Mouse (Mus musculus): ENCODE results near the gene Fam173a. TPM values are rescaled to one million over a fixed set of nuclear protein-coding genes. Genes with fewer than 3 reads are reported as not detected.

Fam173a gene
- polyA plus RNA-seq, 1 experiment from 2014 or later, result 57.1 TPM

DNA sequence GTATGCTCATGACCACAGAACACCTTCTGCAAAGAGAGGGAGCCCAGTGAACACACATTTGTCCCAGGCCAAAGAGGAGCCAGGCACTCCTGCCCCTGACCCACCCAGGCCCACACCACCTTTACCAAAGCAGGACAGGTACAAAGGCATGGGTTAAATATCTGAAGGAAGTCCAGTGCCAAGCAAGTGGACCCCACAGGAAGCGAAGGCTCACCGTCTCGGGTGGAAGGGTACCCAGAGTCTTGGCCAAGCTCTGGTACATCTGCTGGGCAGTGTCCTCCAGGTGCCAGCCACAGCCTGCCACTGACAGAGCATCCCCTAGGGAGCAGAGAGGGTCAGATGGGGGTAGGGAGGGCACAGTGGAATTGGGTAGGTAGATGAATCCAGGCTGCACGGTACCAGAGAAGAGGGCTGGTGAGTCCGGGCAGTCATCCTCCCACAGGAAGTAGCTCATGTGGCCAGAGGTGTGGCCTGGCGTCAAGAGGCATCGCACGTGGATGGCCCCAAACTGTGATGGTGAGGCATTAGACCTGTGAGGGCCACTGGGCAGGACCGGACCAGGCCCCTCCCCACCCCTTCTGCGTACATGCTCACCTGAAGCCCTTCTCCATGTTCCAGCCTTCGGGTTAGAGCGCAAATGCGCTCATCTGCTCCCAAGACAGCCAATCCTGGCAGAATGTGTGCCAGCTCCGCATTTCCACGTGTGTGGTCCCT is 8.7 kb downstream of the Fam173a start:
- no peaks in the 10 kb centered on the region for H3K27me3 ChIP-seq (ENCODE audit: control insufficient read depth, insufficient read depth, low read depth, low read length)
- WGBS (ENCODE audit: insufficient replicate concordance), result 71% methylated on average over 15 of the region's 15 CpGs
- H3K9me3 ChIP-seq (replicated peaks; ENCODE audit: control insufficient read depth, low read length), result no peaks in the 10 kb centered on the region
- no peak overlapping the region for H3K9ac ChIP-seq (ENCODE audit: low read depth, low read length)
- no peak overlapping the region for H3K4me3 ChIP-seq (ENCODE audit: low read depth, low read length)
- peaks cover 10% of the 10 kb centered on the region; the same call in 1 of the 2 replicates for H3K36me3 ChIP-seq (ENCODE audit: control insufficient read depth, insufficient read depth)
- peaks cover 5% of the 10 kb centered on the region for H3K4me1 ChIP-seq (ENCODE audit: control insufficient read depth, low read depth, low read length)
- H3K4me2 ChIP-seq (ENCODE audit: low read depth, low read length), result no peak overlapping the region
- H3K27ac ChIP-seq (ENCODE audit: low read length), result no peak overlapping the region
- no peak for ATAC-seq (ENCODE audit: low read depth)

DNA sequence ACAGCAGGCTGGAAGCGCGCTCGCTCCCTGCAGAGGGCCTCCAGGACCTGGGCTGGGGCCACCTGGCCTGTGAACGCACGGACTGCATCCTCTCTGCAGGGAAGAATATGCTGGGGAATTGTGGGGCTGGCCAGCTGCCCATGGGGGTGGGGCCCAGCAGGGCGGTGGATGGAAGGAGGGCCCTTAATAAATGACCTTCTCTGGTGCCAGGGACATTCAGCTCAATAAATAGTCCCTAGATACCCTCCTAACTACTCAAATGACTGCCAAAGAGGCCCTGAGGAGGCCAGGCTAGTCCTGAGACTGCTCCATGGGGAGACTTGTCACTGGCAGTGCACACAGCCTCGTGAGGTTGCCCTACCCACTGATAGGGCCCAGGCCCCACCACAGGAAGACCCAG is 9.6 kb downstream of the Fam173a start:
- Histone ChIP-seq H3K36me3 (ENCODE audit: control insufficient read depth, insufficient read depth) (peaks cover 10% of the 10 kb centered on the region; the same call in 1 of the 2 replicates), H3K4me2 (ENCODE audit: low read depth, low read length) (no peak overlapping the region), H3K9me3 (replicated peaks; ENCODE audit: control insufficient read depth, low read length) (no peaks in the 10 kb centered on the region), H3K4me1 (ENCODE audit: control insufficient read depth, low read depth, low read length) (peaks cover 5% of the 10 kb centered on the region), H3K27ac (ENCODE audit: low read length) (no peak overlapping the region), H3K9ac (ENCODE audit: low read depth, low read length) (no peak overlapping the region), H3K4me3 (ENCODE audit: low read depth, low read length) (no peak overlapping the region), H3K27me3 (ENCODE audit: control insufficient read depth, insufficient read depth, low read depth, low read length) (no peaks in the 10 kb centered on the region)
- ATAC-seq (ENCODE audit: low read depth), result no peak
- WGBS (ENCODE audit: insufficient replicate concordance), result 66% methylated on average over 7 of the region's 7 CpGs

DNA sequence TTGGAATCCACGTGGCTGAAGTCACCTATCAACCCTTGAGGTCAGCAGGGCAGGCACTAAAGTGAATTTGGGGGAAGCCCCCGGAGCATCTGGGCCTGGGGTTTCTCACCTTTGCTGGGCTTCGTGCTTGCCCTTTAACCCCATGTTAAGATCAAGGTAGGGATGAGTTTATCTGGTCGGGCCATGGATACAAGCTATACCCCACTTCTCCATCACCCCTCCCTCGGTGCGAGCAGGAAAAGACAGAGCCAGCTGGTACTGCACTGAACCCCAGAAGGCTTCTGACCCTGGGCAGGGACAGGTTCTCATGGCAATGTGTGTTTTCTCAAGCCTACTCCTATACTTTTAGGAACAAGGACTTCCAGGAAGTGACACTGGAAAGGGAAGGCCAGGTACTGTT is 11.4 kb downstream of the Fam173a start:
- no peak overlapping the region for H3K27ac ChIP-seq (ENCODE audit: low read length)
- H3K4me2 ChIP-seq (ENCODE audit: low read depth, low read length), result no peak overlapping the region
- no peak overlapping the region for H3K9ac ChIP-seq (ENCODE audit: low read depth, low read length)
- H3K36me3 ChIP-seq (ENCODE audit: control insufficient read depth, insufficient read depth), result peaks cover 12% of the 10 kb centered on the region; the same call in 1 of the 2 replicates
- no peak overlapping the region for H3K4me3 ChIP-seq (ENCODE audit: low read depth, low read length)
- no peaks in the 10 kb centered on the region for H3K9me3 ChIP-seq (replicated peaks; ENCODE audit: control insufficient read depth, low read length)
- ATAC-seq (ENCODE audit: low read depth), result no peak
- WGBS (ENCODE audit: insufficient replicate concordance), result 76% methylated on average over 6 of the region's 6 CpGs
- no peaks in the 10 kb centered on the region for H3K27me3 ChIP-seq (ENCODE audit: control insufficient read depth, insufficient read depth, low read depth, low read length)
- H3K4me1 ChIP-seq (ENCODE audit: control insufficient read depth, low read depth, low read length), result peaks cover 5% of the 10 kb centered on the region

DNA sequence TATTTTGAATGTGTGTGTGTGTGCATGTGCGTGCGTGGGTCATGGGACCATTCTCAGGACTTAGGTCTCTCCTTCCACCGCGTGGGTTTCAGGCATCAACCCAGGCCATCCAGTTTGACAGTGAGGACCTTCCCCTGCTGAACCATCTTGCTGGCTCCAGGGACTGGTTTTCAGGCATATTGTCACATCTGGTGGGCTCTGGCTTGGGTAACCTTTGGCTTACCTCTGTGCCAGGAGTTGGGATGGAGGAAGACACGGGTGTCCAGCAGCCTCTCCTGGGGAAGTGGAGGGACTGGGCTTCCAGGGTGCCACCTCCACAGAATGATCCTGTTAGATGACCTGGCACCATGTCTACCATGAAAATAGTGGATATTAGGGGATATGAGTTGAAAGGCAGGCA is 14.8 kb downstream of the Fam173a start:
- H3K9ac ChIP-seq (ENCODE audit: low read depth, low read length), result no peak overlapping the region
- H3K4me2 ChIP-seq (ENCODE audit: low read depth, low read length), result no peak overlapping the region
- no peaks in the 10 kb centered on the region for H3K27me3 ChIP-seq (ENCODE audit: control insufficient read depth, insufficient read depth, low read depth, low read length)
- H3K36me3 ChIP-seq (ENCODE audit: control insufficient read depth, insufficient read depth), result peaks cover 12% of the 10 kb centered on the region
- no peaks in the 10 kb centered on the region for H3K9me3 ChIP-seq (replicated peaks; ENCODE audit: control insufficient read depth, low read length)
- WGBS (ENCODE audit: insufficient replicate concordance), result 84% methylated on average over 5 of the region's 5 CpGs
- peaks cover 9% of the 10 kb centered on the region for H3K4me1 ChIP-seq (ENCODE audit: control insufficient read depth, low read depth, low read length)
- H3K4me3 ChIP-seq (ENCODE audit: low read depth, low read length), result no peak overlapping the region
- no peak overlapping the region for H3K27ac ChIP-seq (ENCODE audit: low read length)
- ATAC-seq (ENCODE audit: low read depth), result no peak

DNA sequence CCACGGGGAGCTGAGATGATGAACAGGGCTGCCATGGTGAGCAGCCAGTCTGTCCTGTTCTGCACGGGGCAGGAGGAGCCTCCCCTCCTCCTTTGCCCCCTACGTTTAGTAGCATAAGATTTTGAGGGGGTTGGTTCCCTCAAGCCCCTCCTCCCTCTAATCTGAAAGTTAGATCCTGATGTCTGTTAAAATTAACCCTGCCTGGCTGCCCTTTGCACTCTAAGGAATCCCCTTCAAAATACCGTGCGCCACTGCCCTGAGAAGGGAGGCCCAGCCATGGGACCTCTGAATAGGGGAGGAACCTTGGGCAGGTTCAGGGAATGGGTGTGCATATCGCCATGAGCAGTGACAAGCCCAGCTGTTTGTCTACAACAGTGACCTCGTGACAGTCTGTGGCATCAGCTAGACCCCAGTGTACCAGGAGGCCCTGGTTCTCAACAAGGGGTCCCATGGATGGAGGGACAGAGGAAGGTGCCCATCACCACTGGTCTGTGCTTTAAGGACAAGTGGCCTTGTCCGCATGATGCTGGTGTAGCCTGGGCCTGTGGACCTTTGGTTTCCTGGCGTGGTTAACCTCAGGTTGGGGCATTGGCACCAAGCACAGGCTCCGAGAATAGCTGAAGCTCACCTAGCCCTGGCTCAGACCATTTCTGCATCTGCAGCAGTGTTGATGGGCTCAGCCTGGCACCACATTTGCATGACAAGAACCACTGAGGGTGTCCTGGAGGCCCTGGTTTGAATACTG is 17.2 kb downstream of the Fam173a start:
- Histone ChIP-seq H3K4me3 (ENCODE audit: low read depth, low read length) (no peak overlapping the region), H3K4me1 (ENCODE audit: control insufficient read depth, low read depth, low read length) (peaks cover 9% of the 10 kb centered on the region), H3K4me2 (ENCODE audit: low read depth, low read length) (no peak overlapping the region), H3K9ac (ENCODE audit: low read depth, low read length) (no peak overlapping the region), H3K9me3 (replicated peaks; ENCODE audit: control insufficient read depth, low read length) (no peaks in the 10 kb centered on the region), H3K27ac (ENCODE audit: low read length) (no peak overlapping the region), H3K36me3 (ENCODE audit: control insufficient read depth, insufficient read depth) (peaks cover 5% of the 10 kb centered on the region; the same call in 1 of the 2 replicates), H3K27me3 (ENCODE audit: control insufficient read depth, insufficient read depth, low read depth, low read length) (no peaks in the 10 kb centered on the region)
- no peak for ATAC-seq (ENCODE audit: low read depth)
- 69% methylated on average over 10 of the region's 10 CpGs for WGBS (ENCODE audit: insufficient replicate concordance)

DNA sequence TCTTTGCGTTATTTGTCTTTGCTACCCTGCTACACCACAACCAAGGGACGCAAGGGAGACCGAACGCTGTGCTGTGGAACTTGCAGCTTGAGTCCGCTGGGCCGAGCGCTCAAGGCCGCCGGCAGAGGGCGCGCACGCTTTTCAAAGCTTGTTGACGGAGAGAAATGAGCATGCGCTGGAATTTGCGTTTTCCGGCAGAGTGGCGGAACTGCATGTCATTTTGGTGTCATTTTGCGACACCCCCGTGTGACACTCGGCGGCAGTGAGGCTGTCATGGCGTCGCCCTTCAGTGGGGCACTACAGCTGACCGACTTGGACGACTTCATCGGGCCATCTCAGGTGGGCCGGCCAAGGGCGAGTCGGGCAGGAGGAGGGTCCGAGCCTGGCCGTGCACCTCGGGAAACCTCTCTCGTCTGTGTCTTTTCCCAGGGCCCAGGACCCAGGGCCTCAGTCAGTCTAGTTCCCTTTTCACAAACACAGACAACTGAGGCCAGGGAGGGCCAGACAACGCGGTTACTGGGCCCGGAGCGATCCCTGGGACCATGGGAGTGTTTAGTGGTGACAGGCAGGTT is 19.1 kb downstream of the Fam173a start, which contains the start of gene Narfl:
TSS of gene Narfl (plus strand) at position 228 of the 572 bp plus-strand sequence.
- Histone ChIP-seq H3K4me2 (ENCODE audit: low read depth, low read length) (peak within 1 kb of the TSS; percentile 70), H3K36me3 (ENCODE audit: control insufficient read depth, insufficient read depth) (peaks cover 3% of the 10 kb centered on the region; the same call in 1 of the 2 replicates)
- WGBS (ENCODE audit: insufficient replicate concordance), result under 1% methylated on average over 37 of the region's 37 CpGs

DNA sequence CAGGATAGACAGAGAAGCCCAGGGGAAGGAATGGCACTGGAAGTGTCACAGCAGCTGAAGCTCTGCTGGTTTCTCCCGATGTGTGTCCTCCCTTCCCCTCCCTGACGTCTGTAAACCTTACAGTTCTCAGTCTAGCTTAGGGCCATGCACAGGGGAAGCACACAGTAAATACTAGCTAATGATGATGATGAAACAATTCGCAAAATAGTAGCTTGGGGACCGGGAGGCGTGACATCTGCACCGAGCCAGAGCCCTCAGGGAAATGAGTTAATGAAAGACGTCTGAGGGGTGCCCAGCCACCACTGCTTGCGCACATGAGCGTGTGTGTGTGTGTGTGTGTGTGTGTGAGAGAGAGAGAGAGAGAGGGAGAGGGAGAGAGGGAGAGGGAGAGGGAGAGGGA is 23.4 kb downstream of the Fam173a start:
- H3K4me1 ChIP-seq (ENCODE audit: control insufficient read depth, low read depth, low read length), result peaks cover 3% of the 10 kb centered on the region
- H3K4me2 ChIP-seq (ENCODE audit: low read depth, low read length), result no peak overlapping the region
- no peak overlapping the region for H3K27ac ChIP-seq (ENCODE audit: low read length)
- WGBS (ENCODE audit: insufficient replicate concordance), result 44% methylated on average over 9 of the region's 9 CpGs
- H3K27me3 ChIP-seq (ENCODE audit: control insufficient read depth, insufficient read depth, low read depth, low read length), result peaks cover 6% of the 10 kb centered on the region; the same call in 1 of the 2 replicates
- H3K36me3 ChIP-seq (ENCODE audit: control insufficient read depth, insufficient read depth), result no peaks in the 10 kb centered on the region
- H3K9me3 ChIP-seq (replicated peaks; ENCODE audit: control insufficient read depth, low read length), result no peaks in the 10 kb centered on the region
- no peak for ATAC-seq (ENCODE audit: low read depth)
- no peak overlapping the region for H3K4me3 ChIP-seq (ENCODE audit: low read depth, low read length)
- H3K9ac ChIP-seq (ENCODE audit: low read depth, low read length), result no peak overlapping the region

More for the DNA sequence above, 19.1 kb downstream of the Fam173a start, which contains the start of gene Narfl:
- Histone ChIP-seq H3K9ac (ENCODE audit: low read depth, low read length) (peak within 1 kb of the TSS; percentile 86), H3K9me3 (replicated peaks; ENCODE audit: control insufficient read depth, low read length) (no peaks in the 10 kb centered on the region), H3K4me1 (ENCODE audit: control insufficient read depth, low read depth, low read length) (peaks cover 9% of the 10 kb centered on the region), H3K4me3 (ENCODE audit: low read depth, low read length) (peak within 1 kb of the TSS; percentile 83), H3K27ac (ENCODE audit: low read length) (no peak within 1 kb of the TSS), H3K27me3 (ENCODE audit: control insufficient read depth, insufficient read depth, low read depth, low read length) (no peaks in the 10 kb centered on the region; the same call in 1 of the 2 replicates)
- ATAC-seq (ENCODE audit: low read depth), result peak; percentile 90

DNA sequence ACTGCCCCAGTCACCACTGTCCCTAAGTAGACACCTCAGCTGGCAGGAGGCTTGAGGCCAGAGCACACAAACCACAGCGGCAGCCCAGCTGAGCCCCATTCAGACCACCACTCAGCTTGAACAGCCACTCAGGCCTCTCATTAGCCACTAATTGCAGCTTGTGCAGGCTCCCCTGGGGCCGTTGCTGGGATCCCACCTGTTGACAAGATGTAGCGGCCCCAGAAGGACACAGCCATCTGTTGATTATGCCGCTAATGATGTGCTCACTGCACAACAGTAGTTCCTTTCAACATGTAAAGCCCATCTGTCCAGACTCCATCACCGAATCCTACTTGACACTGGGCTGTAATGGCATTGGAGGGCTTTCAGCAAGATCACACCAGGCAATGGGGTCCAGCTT is 26.8 kb downstream of the Fam173a start:
- no peak for ATAC-seq (ENCODE audit: low read depth)
- 62% methylated on average over 5 of the region's 5 CpGs for WGBS (ENCODE audit: insufficient replicate concordance)
- H3K9me3 ChIP-seq (replicated peaks; ENCODE audit: control insufficient read depth, low read length), result no peaks in the 10 kb centered on the region
- no peak overlapping the region for H3K27ac ChIP-seq (ENCODE audit: low read length)
- H3K9ac ChIP-seq (ENCODE audit: low read depth, low read length), result no peak overlapping the region
- H3K4me3 ChIP-seq (ENCODE audit: low read depth, low read length), result no peak overlapping the region
- H3K27me3 ChIP-seq (ENCODE audit: control insufficient read depth, insufficient read depth, low read depth, low read length), result peaks cover 6% of the 10 kb centered on the region; the same call in 1 of the 2 replicates
- no peaks in the 10 kb centered on the region for H3K36me3 ChIP-seq (ENCODE audit: control insufficient read depth, insufficient read depth)
- no peaks in the 10 kb centered on the region for H3K4me1 ChIP-seq (ENCODE audit: control insufficient read depth, low read depth, low read length)
- no peak overlapping the region for H3K4me2 ChIP-seq (ENCODE audit: low read depth, low read length)

All from liver, embryonic 16.5 days (tissue).